Mouse (Mus musculus) ES-E14 (cell line): ENCODE results near the gene Sh2b3. TPM values are rescaled to one million over a fixed set of nuclear protein-coding genes. Genes with fewer than 3 reads are reported as not detected.

Experiments used
- DNase-seq: peaks from one replicate; pipeline ENCODE4 v3.0.0-alpha.2; 2013; ENCODE audit warnings: low read depth, low spot score
- H3K27ac ChIP-seq: 2 replicates; pipeline ENCODE4 v1.5.1; 2012; ENCODE audit warnings: low read depth, mild to moderate bottlenecking, low read length, moderate library complexity, mixed read lengths; ENCODE audit not compliant: poor library complexity, insufficient read depth, severe bottlenecking
- H3K36me3 ChIP-seq: 2 replicates; pipeline ENCODE4 v1.6.1; 2012; ENCODE audit warnings: mild to moderate bottlenecking, low read length, moderate library complexity, mixed read lengths; ENCODE audit not compliant: control insufficient read depth, poor library complexity, insufficient read depth, severe bottlenecking
- H3K4me1 ChIP-seq, 2 experiments: fragments of 150-350 bp in 1 of 2; sonication (generic) in 1 of 2; 2 replicates each; pipeline ENCODE4 v1.6.1; 2012; ENCODE audit warnings: low read length in 2 of 2, mild to moderate bottlenecking in 1 of 2, mixed read lengths in 1 of 2; ENCODE audit not compliant: control insufficient read depth in 2 of 2, insufficient read depth in 2 of 2, poor library complexity in 1 of 2
- H3K4me3 ChIP-seq, 2 experiments: fragments of 150-350 bp in 1 of 2; sonication (generic) in 1 of 2; 2 replicates each; pipeline ENCODE4 v1.5.1; 2012; ENCODE audit warnings: low read length in 2 of 2, low read depth in 1 of 2, mild to moderate bottlenecking in 1 of 2, mixed read lengths in 1 of 2; ENCODE audit not compliant: insufficient read depth in 1 of 2, poor library complexity in 1 of 2, severe bottlenecking in 1 of 2
- H3K9ac ChIP-seq: 2 replicates; pipeline ENCODE4 v1.6.1; 2012; ENCODE audit warnings: low read depth, mild to moderate bottlenecking, low read length, mixed read lengths; ENCODE audit not compliant: poor library complexity, insufficient read depth, severe bottlenecking
- H3K9me3 ChIP-seq: fragments of 150-350 bp; sonication (generic); 2 replicates; pipeline ENCODE4 v1.6.1; 2012; ENCODE audit warnings: low read depth, mild to moderate bottlenecking, low read length; ENCODE audit not compliant: control insufficient read depth, insufficient read depth
- CHD2 ChIP-seq: IDR thresholded peaks from 2 replicates; pipeline ENCODE4 v1.6.1; 2014; ENCODE audit warnings: mild to moderate bottlenecking, low read depth, low read length, inconsistent platforms
- HCFC1 ChIP-seq: IDR thresholded peaks from 2 replicates; pipeline ENCODE4 v1.6.1; 2012; ENCODE audit warnings: low read length, inconsistent platforms, borderline replicate concordance; ENCODE audit not compliant: insufficient read depth
- MAFK ChIP-seq: IDR thresholded peaks from 2 replicates; pipeline ENCODE4 v1.6.1; 2014; ENCODE audit warnings: mild to moderate bottlenecking, low read depth, low read length, inconsistent platforms; ENCODE audit not compliant: insufficient read depth
- ZC3H11A ChIP-seq: IDR thresholded peaks from 2 replicates; pipeline ENCODE4 v1.6.1; 2012; ENCODE audit warnings: low read depth, mild to moderate bottlenecking, inconsistent platforms, low read length, borderline replicate concordance
- ZNF384 ChIP-seq: IDR thresholded peaks from 2 replicates; pipeline ENCODE4 v1.6.1; 2012; ENCODE audit warnings: low read depth, low read length, inconsistent platforms
- in situ Hi-C, 2 experiments: fragments of 600-800 bp; cut with MboI; formaldehyde crosslinking; loops; one replicate each; pipeline ENCODE4 v1.15.1; 2025; ENCODE audit warnings: low sequenced_read_pairs in 2 of 2, inconsistent platforms in 1 of 2; ENCODE audit not compliant: unreplicated experiment in 2 of 2
- total RNA-seq: library from RNA; depleted of rRNA; stranded (reverse); fragments of 300-350 nt; gene quantifications from 2 replicates; pipeline ENCODE4 v1.2.3, GENCODE M21; 2012; rRNA removed

The Sh2b3 gene
- total RNA-seq, 1 experiment, result 9.1 TPM

DNA sequence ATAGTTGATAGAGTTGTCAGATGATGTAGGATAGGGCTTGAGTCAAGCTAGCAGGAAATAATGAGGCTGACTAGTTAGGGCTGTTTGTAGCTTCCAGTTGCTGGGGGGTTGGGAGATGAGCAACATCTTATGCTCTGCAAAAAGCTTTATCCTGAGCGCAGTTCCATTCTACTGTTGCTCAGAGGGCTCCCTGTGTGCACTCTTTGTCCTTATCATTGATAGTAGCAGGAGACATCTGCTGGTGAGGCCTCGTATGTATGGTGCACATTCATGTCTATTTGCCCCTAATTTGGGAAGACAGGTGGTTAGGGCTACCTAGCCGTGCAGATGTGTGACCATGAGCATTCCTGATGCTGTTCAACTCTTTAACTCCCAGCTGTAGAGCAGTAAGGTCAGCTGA lies 65.8 kb downstream of the Sh2b3 start:
- peaks cover 0 to 2% of the 10 kb centered on the region in 2 experiments; a peak in 1 of 4 replicates for H3K4me1 ChIP-seq
- in situ Hi-C loops, result no loop called here
- no peak overlapping the region for H3K4me3 ChIP-seq
- H3K36me3 ChIP-seq, result peaks cover 10% of the 10 kb centered on the region
- no peak for TF ChIP-seq HCFC1
- no peak for TF ChIP-seq CHD2
- TF ChIP-seq MAFK, result no peak
- no peak for TF ChIP-seq ZC3H11A
- TF ChIP-seq ZNF384, result no peak
- DNase-seq, result no peak
- no peaks in the 10 kb centered on the region for H3K9me3 ChIP-seq
- no peak overlapping the region for H3K9ac ChIP-seq
- H3K27ac ChIP-seq, result no peak overlapping the region

DNA sequence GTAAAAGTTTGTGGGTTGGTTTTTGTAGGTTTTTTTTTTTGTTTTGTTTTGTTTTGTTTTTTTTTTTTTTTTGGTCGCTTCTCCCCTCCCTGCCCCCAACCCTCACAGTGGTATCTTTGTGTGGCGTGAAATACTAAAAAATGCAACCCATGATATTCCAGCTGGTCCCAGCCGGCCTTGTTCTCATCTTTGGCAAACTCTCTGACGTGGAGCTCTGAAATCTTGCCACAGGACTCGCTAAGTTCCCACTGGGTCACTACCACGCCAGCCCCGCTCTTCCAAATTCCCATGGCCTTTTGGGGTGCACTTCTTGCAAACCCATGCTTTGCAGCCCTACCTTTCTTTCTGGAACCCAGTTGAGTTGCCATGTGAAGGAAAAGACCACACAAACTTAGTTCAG lies 67.6 kb downstream of the Sh2b3 start:
- TF ChIP-seq CHD2, result no peak
- no peak for TF ChIP-seq HCFC1
- TF ChIP-seq ZC3H11A, result no peak
- no peak for TF ChIP-seq MAFK
- no peak for TF ChIP-seq ZNF384
- peaks cover 0 to 2% of the 10 kb centered on the region in 2 experiments; a peak in 1 of 4 replicates for H3K4me1 ChIP-seq
- no peak overlapping the region for H3K9ac ChIP-seq
- H3K27ac ChIP-seq, result no peak overlapping the region
- H3K4me3 ChIP-seq, result no peak overlapping the region
- peaks cover 7% of the 10 kb centered on the region for H3K36me3 ChIP-seq
- no peaks in the 10 kb centered on the region for H3K9me3 ChIP-seq
- in situ Hi-C loops, result no loop called here
- no peak for DNase-seq

DNA sequence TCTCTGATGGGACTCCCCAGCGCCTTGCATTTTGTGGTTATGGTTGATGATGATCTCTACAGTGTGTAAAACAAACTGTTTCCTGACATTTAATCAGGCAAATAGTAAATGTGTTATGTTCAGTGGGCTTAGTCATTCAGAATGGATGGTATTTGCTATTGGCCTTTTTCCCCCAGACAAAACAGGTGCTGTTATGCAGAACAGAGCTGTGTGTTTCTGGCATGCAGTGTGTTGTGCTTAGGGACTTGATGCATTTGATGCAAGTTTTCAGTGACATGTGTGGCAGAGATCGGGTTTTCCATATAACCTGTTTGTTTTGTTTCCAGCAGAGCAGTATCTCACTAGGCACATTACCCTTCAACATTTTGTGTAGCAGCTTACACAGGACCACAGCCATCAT lies 69.9 kb downstream of the Sh2b3 start:
- in situ Hi-C loops, result no loop called here

DNA sequence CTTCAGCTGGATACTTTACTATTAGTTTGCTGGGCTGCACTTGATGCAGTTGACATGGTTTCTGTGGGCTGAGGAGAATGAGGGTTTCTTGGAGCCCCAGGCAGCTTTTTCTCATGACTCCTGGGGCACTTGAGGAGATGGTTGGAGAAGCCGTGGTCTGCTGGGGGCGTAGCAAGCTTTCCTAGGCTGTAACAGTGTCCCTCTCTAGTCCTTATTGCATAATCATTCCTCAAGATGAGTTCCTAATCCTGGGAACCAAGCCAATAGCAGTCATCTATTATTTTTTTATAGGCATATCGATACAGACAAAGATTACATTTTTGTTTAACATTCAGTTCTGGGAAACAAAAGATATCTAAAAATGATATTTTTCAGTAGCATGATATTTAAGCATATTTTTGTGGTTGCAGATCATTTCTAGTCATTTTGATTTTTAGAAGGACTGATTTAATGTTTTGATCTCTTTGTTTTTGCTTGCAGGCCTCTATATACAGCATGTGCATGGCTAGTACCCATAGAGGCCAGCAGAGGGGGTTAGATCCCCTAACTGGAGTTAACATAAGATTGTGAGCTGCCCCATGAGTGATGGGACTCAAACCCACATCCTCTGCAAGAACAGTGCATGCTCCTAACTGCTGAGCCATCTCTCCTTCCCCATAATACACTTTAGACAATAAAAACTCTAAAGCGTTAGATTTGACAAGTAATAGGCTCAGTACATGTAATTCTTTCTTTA lies 71.2 kb downstream of the Sh2b3 start:
- Histone ChIP-seq H3K27ac (no peak overlapping the region), H3K9me3 (no peaks in the 10 kb centered on the region), H3K9ac (no peak overlapping the region), H3K4me1 (peaks cover 0 to 2% of the 10 kb centered on the region in 2 experiments; a peak in 1 of 4 replicates), H3K36me3 (no peaks in the 10 kb centered on the region), H3K4me3 (no peak overlapping the region)
- in situ Hi-C loops, result no loop called here
- no peak for TF ChIP-seq ZC3H11A
- TF ChIP-seq ZNF384, result no peak
- no peak for TF ChIP-seq MAFK
- no peak for TF ChIP-seq CHD2
- no peak for TF ChIP-seq HCFC1
- peak; percentile 6 for DNase-seq

More for the DNA sequence above, 69.9 kb downstream of the Sh2b3 start:
- Histone ChIP-seq H3K36me3 (peaks cover 5% of the 10 kb centered on the region; the same call in 1 of the 2 replicates), H3K4me1 (peaks cover 0 to 2% of the 10 kb centered on the region in 2 experiments; a peak in 1 of 4 replicates), H3K9ac (no peak overlapping the region), H3K9me3 (no peaks in the 10 kb centered on the region), H3K4me3 (no peak overlapping the region), H3K27ac (no peak overlapping the region)
- no peak for DNase-seq
- TF ChIP-seq HCFC1 (no peak), CHD2 (no peak), MAFK (no peak), ZC3H11A (no peak), ZNF384 (no peak)

Other genes starting within 250 kb of the Sh2b3 start
- gene Aldh2, start 243.8 kb downstream of the Sh2b3 start, total RNA-seq, result 157 and 238 TPM in 2 replicates
- 6.0 and 8.3 TPM in 2 replicates for gene Acad12, start 218.7 kb downstream of the Sh2b3 start, total RNA-seq
- gene Acad10, start 177.1 kb downstream of the Sh2b3 start, total RNA-seq, result 14.0 and 24.4 TPM in 2 replicates
- gene Brap, start 177.1 kb downstream of the Sh2b3 start, total RNA-seq, result 24.2 and 31.8 TPM in 2 replicates
- 45.2 and 58.0 TPM in 2 replicates for gene Atxn2, start 126.3 kb downstream of the Sh2b3 start, total RNA-seq
- 13.4 and 13.6 TPM in 2 replicates for gene Pheta1, start 11.3 kb upstream of the Sh2b3 start, total RNA-seq
- gene Cux2, start 212.5 kb upstream of the Sh2b3 start, total RNA-seq, result 1.8 and 2.9 TPM in 2 replicates